ENCODE assay signal across 14 mouse cellular contexts in the genomic region with DNA sequence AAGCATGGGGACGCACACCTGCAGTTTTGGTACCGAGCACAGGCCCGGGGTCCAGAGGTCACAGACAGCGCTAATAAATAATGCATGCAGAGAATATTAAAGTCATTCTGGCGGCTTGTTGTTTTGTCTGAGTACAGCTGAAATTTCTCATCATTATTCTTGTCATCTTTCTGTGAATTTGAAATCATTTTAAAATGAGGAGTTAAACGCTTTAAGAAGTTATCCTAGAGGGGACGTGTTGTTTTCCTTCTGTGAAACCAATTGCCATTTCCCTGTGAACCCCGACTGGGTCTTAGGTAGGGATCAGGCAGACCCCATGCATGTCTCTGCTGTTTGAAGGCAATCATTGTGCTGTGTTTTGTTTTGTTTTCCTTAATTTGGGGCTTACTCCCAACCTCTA. TPM values are rescaled to one million over a fixed set of nuclear protein-coding genes. Genes with fewer than 3 reads are reported as not detected.
"Had no signal": no experiment of that assay in that cellular context is flagged by ENCODE, and none has a peak within 500 bp of the region (broad histone marks: within the 10 kb centered on the region; RNA-seq: fewer than 3 reads in every experiment).

No protein-coding gene starts in this region.

- DNase-seq: liver; thymus, adult 2 months; thymus, postnatal 14 days; thymus, postnatal 4 days had no signal

- ATAC-seq: liver, embryonic 12.5 days; midbrain, embryonic 15.5 days had no signal

- H3K36me3 ChIP-seq: limb, embryonic 10.5 days; limb, embryonic 13.5 days; liver, embryonic 12.5 days; liver, embryonic 15.5 days; lung, embryonic 15.5 days; midbrain, embryonic 10.5 days; midbrain, embryonic 15.5 days; neural tube, embryonic 12.5 days; neural tube, embryonic 15.5 days had no signal

- H3K4me2 ChIP-seq: limb, embryonic 13.5 days; liver, embryonic 12.5 days; liver, embryonic 15.5 days; lung, embryonic 15.5 days; midbrain, embryonic 15.5 days; neural tube, embryonic 12.5 days; neural tube, embryonic 15.5 days had no signal

- H3K27me3 ChIP-seq: limb, embryonic 13.5 days; liver, embryonic 12.5 days; liver, embryonic 15.5 days; lung, embryonic 15.5 days; midbrain, embryonic 15.5 days; neural tube, embryonic 12.5 days; neural tube, embryonic 15.5 days had no signal

- H3K9ac ChIP-seq: limb, embryonic 13.5 days; liver, embryonic 12.5 days; liver, embryonic 15.5 days; lung, embryonic 15.5 days; midbrain, embryonic 15.5 days; neural tube, embryonic 12.5 days; neural tube, embryonic 15.5 days had no signal

- H3K27ac ChIP-seq: limb, embryonic 10.5 days; limb, embryonic 13.5 days; liver, embryonic 12.5 days; liver, embryonic 15.5 days; lung, embryonic 15.5 days; midbrain, embryonic 10.5 days; neural tube, embryonic 12.5 days; neural tube, embryonic 15.5 days; stomach, postnatal 0 days had no signal

- H3K9me3 ChIP-seq: limb, embryonic 10.5 days; limb, embryonic 13.5 days; liver, embryonic 12.5 days; liver, embryonic 15.5 days; lung, embryonic 15.5 days; midbrain, embryonic 10.5 days; midbrain, embryonic 15.5 days; neural tube, embryonic 12.5 days; neural tube, embryonic 15.5 days had no signal

- H3K4me1 ChIP-seq: liver, embryonic 15.5 days; midbrain, embryonic 10.5 days; neural tube, embryonic 12.5 days had no signal

- H3K4me3 ChIP-seq: limb, embryonic 10.5 days; limb, embryonic 13.5 days; liver, embryonic 12.5 days; liver, embryonic 15.5 days; lung, embryonic 15.5 days; midbrain, embryonic 10.5 days; midbrain, embryonic 15.5 days; neural tube, embryonic 12.5 days; neural tube, embryonic 15.5 days had no signal

RNA-seq across cellular contexts. Expression of a gene that starts 2.9 kb away (rescaled TPM):
- polyA plus RNA-seq: liver, embryonic 12.5 days; liver, embryonic 15.5 days; midbrain, embryonic 10.5 days; neural tube, embryonic 12.5 days had no signal
